Mouse (Mus musculus): ENCODE data around the gene Ccr1l1. TPM values are rescaled to one million over a fixed set of nuclear protein-coding genes. Genes with fewer than 3 reads are reported as not detected.
A peak's percentile ranks its signal among the peaks of the same experiment; 100 is the strongest.

Ccr1l1 gene
- polyA plus RNA-seq, 1 experiment from 2014 or later: not detected

GRCm38 (mm10) chr9:123928759-123929246 lies 49.4 kb downstream of the Ccr1l1 start:
- Histone ChIP-seq H3K27me3 (ENCODE audit: control insufficient read depth, insufficient read depth, low read length) (0 out of 2 replicates have a peak, but pooled peaks cover 3% of the 10 kb centered on the region), H3K27ac (replicated peaks; ENCODE audit: low read depth, low read length) (no peak overlapping the region), H3K9ac (ENCODE audit: low read length) (no peak overlapping the region), H3K4me3 (ENCODE audit: low read depth, low read length) (no peak overlapping the region), H3K4me2 (ENCODE audit: low read depth, severe bottlenecking) (no peak overlapping the region), H3K4me1 (ENCODE audit: control insufficient read depth, insufficient read depth, low read length) (0 out of 2 replicates have a peak, but pooled peaks cover 10% of the 10 kb centered on the region), H3K9me3 (ENCODE audit: control insufficient read depth, low read length) (no peaks in the 10 kb centered on the region), H3K36me3 (ENCODE audit: control insufficient read depth, insufficient read depth, low read length) (no peaks in the 10 kb centered on the region)
- DNase-seq (ENCODE audit: low spot score) (no peak), ATAC-seq (ENCODE audit: insufficient number of reproducible peaks, low FRiP score, low TSS enrichment, low read depth) (no peak)
- 57% methylated on average over 8 of the region's 8 CpGs for WGBS

GRCm38 (mm10) chr9:123928118-123928758 lies 50.0 kb downstream of the Ccr1l1 start:
- H3K4me2 ChIP-seq (ENCODE audit: low read depth, severe bottlenecking): no peak overlapping the region
- ATAC-seq (ENCODE audit: insufficient number of reproducible peaks, low FRiP score, low TSS enrichment, low read depth) (no peak), DNase-seq (ENCODE audit: low spot score) (peak; percentile 34)
- 0 out of 2 replicates have a peak, but pooled peaks cover 10% of the 10 kb centered on the region for H3K4me1 ChIP-seq (ENCODE audit: control insufficient read depth, insufficient read depth, low read length)
- H3K4me3 ChIP-seq (ENCODE audit: low read depth, low read length): no peak overlapping the region
- H3K9ac ChIP-seq (ENCODE audit: low read length): no peak overlapping the region
- no peaks in the 10 kb centered on the region for H3K36me3 ChIP-seq (ENCODE audit: control insufficient read depth, insufficient read depth, low read length)
- no peaks in the 10 kb centered on the region for H3K9me3 ChIP-seq (ENCODE audit: control insufficient read depth, low read length)
- WGBS: 46% methylated on average over 12 of the region's 12 CpGs
- peaks cover 9% of the 10 kb centered on the region; the same call in 1 of the 2 replicates for H3K27me3 ChIP-seq (ENCODE audit: control insufficient read depth, insufficient read depth, low read length)
- no peak overlapping the region for H3K27ac ChIP-seq (replicated peaks; ENCODE audit: low read depth, low read length)

DNA sequence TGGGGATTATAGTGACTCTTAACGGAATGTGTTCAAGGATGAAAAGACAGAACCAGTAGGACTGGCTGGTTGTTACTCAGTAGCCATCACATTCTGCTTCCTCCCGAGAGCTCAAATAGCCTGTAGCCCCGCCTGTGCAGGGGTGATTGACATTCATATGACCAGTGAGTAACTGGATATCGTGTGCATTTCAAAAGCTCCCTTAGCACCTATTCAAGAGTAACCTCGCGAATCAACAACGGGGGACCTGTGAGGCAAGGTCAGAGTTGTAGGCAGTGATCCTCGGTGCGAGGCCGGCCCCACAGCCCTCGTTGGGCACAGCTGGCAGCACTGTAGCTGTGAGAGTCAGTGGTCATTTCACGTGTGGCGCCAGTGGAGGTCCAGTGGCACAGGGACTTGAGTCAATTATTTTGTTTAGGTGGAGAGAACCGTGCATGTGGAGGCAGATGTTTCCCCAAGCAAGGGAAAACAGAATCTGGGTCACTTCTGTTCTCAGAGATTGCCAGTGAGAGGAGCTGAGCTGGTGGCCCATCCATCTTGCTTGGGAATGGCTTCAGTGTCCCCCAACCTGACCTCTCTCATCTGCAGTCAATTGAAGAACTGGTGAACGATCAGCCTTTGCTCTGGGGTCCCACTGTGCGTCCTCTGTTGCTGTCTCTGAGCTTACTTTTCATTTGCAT lies 50.8 kb downstream of the Ccr1l1 start:
- H3K9ac ChIP-seq (ENCODE audit: low read length): no peak overlapping the region; the same call in 1 of the 2 replicates
- WGBS: 42% methylated on average over 16 of the region's 16 CpGs
- no peak overlapping the region for H3K4me3 ChIP-seq (ENCODE audit: low read depth, low read length)
- H3K4me1 ChIP-seq (ENCODE audit: control insufficient read depth, insufficient read depth, low read length): 0 out of 2 replicates have a peak, but pooled peaks cover 10% of the 10 kb centered on the region
- no peak for ATAC-seq (ENCODE audit: insufficient number of reproducible peaks, low FRiP score, low TSS enrichment, low read depth)
- no peaks in the 10 kb centered on the region for H3K36me3 ChIP-seq (ENCODE audit: control insufficient read depth, insufficient read depth, low read length)
- no peaks in the 10 kb centered on the region for H3K9me3 ChIP-seq (ENCODE audit: control insufficient read depth, low read length)
- no peak overlapping the region; the same call in 1 of the 2 replicates for H3K4me2 ChIP-seq (ENCODE audit: low read depth, severe bottlenecking)
- peaks cover 12% of the 10 kb centered on the region; the same call in 1 of the 2 replicates for H3K27me3 ChIP-seq (ENCODE audit: control insufficient read depth, insufficient read depth, low read length)
- DNase-seq (ENCODE audit: low spot score): peak; percentile 23
- no peak overlapping the region for H3K27ac ChIP-seq (replicated peaks; ENCODE audit: low read depth, low read length)

Other genes with a start within 250 kb of the Ccr1l1 start
- gene Cxcr6, start 171.9 kb downstream of the Ccr1l1 start, polyA plus RNA-seq (2014; fragmentation: Nextera tagmentation; extraction: Ambion mirVana): 0.23 and 0.33 TPM in 2 replicates
- gene Fyco1, start 126.5 kb downstream of the Ccr1l1 start, polyA plus RNA-seq (2014; fragmentation: Nextera tagmentation; extraction: Ambion mirVana): 7.3 and 12.1 TPM in 2 replicates
- 0.04 TPM in 1 of 2 replicates, not detected in the other for gene Xcr1, start 116.4 kb downstream of the Ccr1l1 start, polyA plus RNA-seq (2014; fragmentation: Nextera tagmentation; extraction: Ambion mirVana)
- gene Ccr1, start 9.7 kb downstream of the Ccr1l1 start, polyA plus RNA-seq (2014; fragmentation: Nextera tagmentation; extraction: Ambion mirVana): 0.51 and 0.96 TPM in 2 replicates
- not detected in 2 replicates for gene Ccr3, start 43.6 kb upstream of the Ccr1l1 start, polyA plus RNA-seq (2014; fragmentation: Nextera tagmentation; extraction: Ambion mirVana)
- 0.24 and 0.28 TPM in 2 replicates for gene Ccr2, start 123.5 kb upstream of the Ccr1l1 start, polyA plus RNA-seq (2014; fragmentation: Nextera tagmentation; extraction: Ambion mirVana)
- gene Ccr5, start 143.1 kb upstream of the Ccr1l1 start, polyA plus RNA-seq (2014; fragmentation: Nextera tagmentation; extraction: Ambion mirVana): 0.31 TPM in 1 of 2 replicates, not detected in the other